Comparison of ENCODE assay signal across 23 mouse cellular contexts in the genomic region with DNA sequence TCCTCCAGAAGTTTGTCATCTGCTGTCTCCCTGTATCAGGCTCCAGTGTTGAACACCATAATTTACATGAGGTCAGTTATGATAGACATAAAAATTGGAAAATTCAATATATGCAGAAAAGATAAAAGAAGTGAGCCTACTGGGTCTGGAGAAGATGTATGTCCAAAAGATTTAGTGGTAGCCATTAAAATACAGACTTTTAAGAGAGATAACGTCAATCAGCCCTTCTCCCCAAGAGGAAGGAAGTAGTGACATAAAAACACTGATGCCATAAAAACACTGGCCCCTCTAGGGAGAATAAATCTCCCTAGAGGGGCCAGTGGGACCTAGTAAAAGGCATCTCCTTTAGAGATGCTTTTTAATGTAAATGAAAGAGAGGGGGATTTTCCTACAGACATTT.
"Had no signal": no experiment of that assay in that cellular context is flagged by ENCODE, and none has a peak within 500 bp of the region (broad histone marks: within the 10 kb centered on the region; RNA-seq: fewer than 3 reads in every experiment).

No protein-coding gene starts in this region.

- H3K4me2 ChIP-seq: lung, embryonic 15.5 days; midbrain, embryonic 11.5 days; midbrain, embryonic 13.5 days; midbrain, embryonic 15.5 days; neural tube, embryonic 13.5 days; neural tube, embryonic 15.5 days; stomach, embryonic 15.5 days had no signal

- H3K36me3 ChIP-seq: lung, embryonic 15.5 days; midbrain, embryonic 13.5 days; midbrain, embryonic 15.5 days; neural tube, embryonic 13.5 days; neural tube, embryonic 15.5 days; stomach, embryonic 15.5 days had no signal

- H3K27ac ChIP-seq: lung, embryonic 15.5 days; macrophage; midbrain, embryonic 13.5 days; midbrain, embryonic 15.5 days; neural tube, embryonic 13.5 days; neural tube, embryonic 15.5 days; stomach, embryonic 15.5 days; stomach, postnatal 0 days had no signal

- H3K4me3 ChIP-seq: lung, embryonic 15.5 days; megakaryocyte, embryonic 14.5 days; midbrain, embryonic 13.5 days; midbrain, embryonic 15.5 days; neural tube, embryonic 13.5 days; neural tube, embryonic 15.5 days; stomach, embryonic 15.5 days had no signal

- ATAC-seq: liver, postnatal 0 days; lung, postnatal 0 days; midbrain, embryonic 13.5 days; midbrain, embryonic 15.5 days had no signal

- H3K4me1 ChIP-seq: lung, embryonic 15.5 days; midbrain, embryonic 13.5 days; midbrain, embryonic 15.5 days; neural tube, embryonic 13.5 days; neural tube, embryonic 15.5 days had no signal

- H3K9me3 ChIP-seq: lung, embryonic 15.5 days; megakaryocyte, embryonic 14.5 days; midbrain, embryonic 13.5 days; midbrain, embryonic 15.5 days; neural tube, embryonic 13.5 days; neural tube, embryonic 15.5 days; stomach, embryonic 15.5 days had no signal

- H3K27me3 ChIP-seq: lung, embryonic 15.5 days; megakaryocyte, embryonic 14.5 days; midbrain, embryonic 13.5 days; midbrain, embryonic 15.5 days; neural tube, embryonic 13.5 days; neural tube, embryonic 15.5 days; stomach, embryonic 15.5 days had no signal

- DNase-seq: liver, postnatal 0 days; lung, adult 2 months; lung, postnatal 14 days; lung, postnatal 36 days; retina, postnatal 1 day; right cerebral cortex, adult 18-20 months; right cerebral cortex, postnatal 25 days; right cerebral cortex, postnatal 4 days; spleen, adult 18-20 months; thymus, adult 2 months; thymus, postnatal 25 days; thymus, postnatal 4 days had no signal

- H3K9ac ChIP-seq: liver, postnatal 0 days; lung, embryonic 15.5 days; midbrain, embryonic 13.5 days; midbrain, embryonic 15.5 days; neural tube, embryonic 13.5 days; neural tube, embryonic 15.5 days; stomach, embryonic 15.5 days had no signal
